ENCODE assay signal across 33 mouse cellular contexts in genomic region chr9:74923291-74923977, GRCm38 (mm10). TPM values are rescaled to one million over a fixed set of nuclear protein-coding genes. Genes with fewer than 3 reads are reported as not detected.
DNase-seq lines count a peak whose midpoint lies in the region; ATAC-seq lines count a peak whose summit lies in the region.
"Had no signal": no experiment of that assay in that cellular context is flagged by ENCODE, and none has a peak within 500 bp of the region (broad histone marks: within the 10 kb centered on the region; RNA-seq: fewer than 3 reads in every experiment).

No protein-coding gene starts in this region.

- peaks cover 12% of the 10 kb centered on the region for H3K27me3 ChIP-seq in forebrain, embryonic 10.5 days (ENCODE audit: poor library complexity, severe bottlenecking)
- H3K27me3 ChIP-seq in forebrain, embryonic 11.5 days (ENCODE audit: control insufficient read depth, insufficient read depth, low read length) = no peaks in the 10 kb centered on the region
- H3K27me3 ChIP-seq in kidney, embryonic 14.5 days (ENCODE audit: control insufficient read depth, insufficient read depth, low read length) = no peaks in the 10 kb centered on the region
- no peaks in the 10 kb centered on the region for H3K27me3 ChIP-seq in midbrain, embryonic 10.5 days (ENCODE audit: low read depth, poor library complexity, severe bottlenecking)
- no peaks in the 10 kb centered on the region for H3K27me3 ChIP-seq in midbrain, embryonic 13.5 days
- H3K27me3 ChIP-seq: forebrain, embryonic 15.5 days; heart, embryonic 12.5 days; intestine, embryonic 15.5 days; limb, embryonic 12.5 days; midbrain, embryonic 15.5 days; Patski had no signal

- H3K27ac ChIP-seq in forebrain, embryonic 10.5 days = peak overlapping the region; percentile 78
- H3K27ac ChIP-seq in forebrain, embryonic 11.5 days (ENCODE audit: low read depth, low read length) = no peak overlapping the region
- no peak overlapping the region for H3K27ac ChIP-seq in kidney, embryonic 14.5 days (ENCODE audit: low read depth, low read length)
- H3K27ac ChIP-seq in midbrain, embryonic 10.5 days (replicated peaks) = peak overlapping the region; percentile 42
- H3K27ac ChIP-seq in midbrain, embryonic 13.5 days = no peak overlapping the region
- H3K27ac ChIP-seq: forebrain, embryonic 15.5 days; hindbrain, embryonic 12.5 days; hindbrain, postnatal 0 days; intestine, embryonic 15.5 days; layer of hippocampus, adult 2 months; left cerebral cortex, adult 2 months; limb, embryonic 12.5 days; midbrain, embryonic 15.5 days had no signal

- DNase-seq in forebrain, embryonic 10.5 days (ENCODE audit: extremely low spot score, low spot score) = no peak
- no peak for DNase-seq in forebrain, embryonic 11.5 days (ENCODE audit: low spot score)
- DNase-seq in kidney, adult 11 months = peak; percentile 75
- DNase-seq in midbrain, embryonic 10.5 days (ENCODE audit: low spot score) = no peak
- DNase-seq in kidney, postnatal 14 days = peak; percentile 33
- DNase-seq in layer of hippocampus, adult 11-12 months (ENCODE audit: low spot score) = no peak
- DNase-seq: adrenal gland, postnatal 10 days; cerebellum, adult 11-12 months; cerebellum, adult 9-11 months; embryo, embryonic 11 days; gastrocnemius, postnatal 25 days; heart, adult 18-20 months; heart, postnatal 36 days; lung, postnatal 36 days; right cerebral cortex, adult 18-20 months; spleen, adult 18-20 months; thymus, adult 2 months; thymus, postnatal 36 days had no signal

- ATAC-seq in forebrain, embryonic 11.5 days (replicated peaks; ENCODE audit: low FRiP score) = no peak
- no peak for ATAC-seq in kidney, embryonic 14.5 days (ENCODE audit: low FRiP score, low TSS enrichment)
- no peak for ATAC-seq in midbrain, embryonic 13.5 days
- ATAC-seq: forebrain, embryonic 15.5 days; hindbrain, postnatal 0 days; intestine, embryonic 15.5 days; midbrain, embryonic 15.5 days; Patski had no signal

- no peaks in the 10 kb centered on the region for H3K36me3 ChIP-seq in forebrain, embryonic 10.5 days (replicated peaks)
- no peaks in the 10 kb centered on the region for H3K36me3 ChIP-seq in forebrain, embryonic 11.5 days (ENCODE audit: control insufficient read depth, insufficient read depth, low read length)
- no peaks in the 10 kb centered on the region for H3K36me3 ChIP-seq in kidney, embryonic 14.5 days (ENCODE audit: control insufficient read depth, insufficient read depth, low read length)
- no peaks in the 10 kb centered on the region for H3K36me3 ChIP-seq in midbrain, embryonic 10.5 days
- no peaks in the 10 kb centered on the region for H3K36me3 ChIP-seq in midbrain, embryonic 13.5 days
- H3K36me3 ChIP-seq: forebrain, embryonic 15.5 days; G1E; heart, embryonic 12.5 days; hindbrain, embryonic 12.5 days; intestine, embryonic 15.5 days; limb, embryonic 12.5 days; midbrain, embryonic 15.5 days had no signal

- peaks cover 48% of the 10 kb centered on the region for H3K4me1 ChIP-seq in forebrain, embryonic 10.5 days
- H3K4me1 ChIP-seq in forebrain, embryonic 11.5 days (replicated peaks; ENCODE audit: control insufficient read depth, insufficient read depth, low read length) = peaks cover 18% of the 10 kb centered on the region
- H3K4me1 ChIP-seq in kidney, embryonic 14.5 days (ENCODE audit: control insufficient read depth, insufficient read depth, low read length) = peaks cover 8% of the 10 kb centered on the region; the same call in 1 of the 2 replicates
- peaks cover 37% of the 10 kb centered on the region for H3K4me1 ChIP-seq in midbrain, embryonic 10.5 days
- peaks cover 20% of the 10 kb centered on the region for H3K4me1 ChIP-seq in midbrain, embryonic 13.5 days (replicated peaks)
- H3K4me1 ChIP-seq: intestine, embryonic 15.5 days had no signal

- WGBS in forebrain, embryonic 10.5 days = 84% methylated on average over 6 of the region's 6 CpGs
- WGBS in forebrain, embryonic 11.5 days = 83% methylated on average over 6 of the region's 6 CpGs
- 80% methylated on average over 6 of the region's 6 CpGs for WGBS in kidney, embryonic 14.5 days
- 91% methylated on average over 6 of the region's 6 CpGs for WGBS in midbrain, embryonic 10.5 days
- 91% methylated on average over 6 of the region's 6 CpGs for WGBS in midbrain, embryonic 13.5 days

- H3K9me3 ChIP-seq in forebrain, embryonic 10.5 days = no peaks in the 10 kb centered on the region
- no peaks in the 10 kb centered on the region for H3K9me3 ChIP-seq in forebrain, embryonic 11.5 days (ENCODE audit: control insufficient read depth, low read length)
- no peaks in the 10 kb centered on the region for H3K9me3 ChIP-seq in kidney, embryonic 14.5 days (ENCODE audit: control insufficient read depth, low read length)
- no peaks in the 10 kb centered on the region for H3K9me3 ChIP-seq in midbrain, embryonic 10.5 days (replicated peaks)
- no peaks in the 10 kb centered on the region for H3K9me3 ChIP-seq in midbrain, embryonic 13.5 days
- H3K9me3 ChIP-seq: forebrain, embryonic 15.5 days; G1E; heart, embryonic 12.5 days; hindbrain, embryonic 12.5 days; intestine, embryonic 15.5 days; limb, embryonic 12.5 days; midbrain, embryonic 15.5 days had no signal

- H3K9ac ChIP-seq in forebrain, embryonic 11.5 days (ENCODE audit: low read length) = no peak overlapping the region
- no peak overlapping the region for H3K9ac ChIP-seq in kidney, embryonic 14.5 days (ENCODE audit: low read depth, low read length)
- H3K9ac ChIP-seq in midbrain, embryonic 13.5 days (replicated peaks) = no peak overlapping the region
- H3K9ac ChIP-seq: forebrain, embryonic 15.5 days; heart, embryonic 12.5 days; hindbrain, embryonic 12.5 days; intestine, embryonic 15.5 days; limb, embryonic 12.5 days; midbrain, embryonic 15.5 days had no signal

- H3K4me2 ChIP-seq in forebrain, embryonic 11.5 days (ENCODE audit: low read depth, low read length, severe bottlenecking) = no peak overlapping the region
- no peak overlapping the region for H3K4me2 ChIP-seq in kidney, embryonic 14.5 days (replicated peaks; ENCODE audit: low read depth, low read length)
- no peak overlapping the region for H3K4me2 ChIP-seq in midbrain, embryonic 13.5 days (replicated peaks)
- H3K4me2 ChIP-seq: forebrain, embryonic 15.5 days; heart, embryonic 12.5 days; hindbrain, embryonic 12.5 days; intestine, embryonic 15.5 days; limb, embryonic 12.5 days; liver, embryonic 11.5 days; midbrain, embryonic 15.5 days had no signal

- no peak overlapping the region for H3K4me3 ChIP-seq in forebrain, embryonic 10.5 days
- H3K4me3 ChIP-seq in forebrain, embryonic 11.5 days (ENCODE audit: low read depth, low read length) = no peak overlapping the region
- no peak overlapping the region for H3K4me3 ChIP-seq in kidney, embryonic 14.5 days (ENCODE audit: low read length)
- H3K4me3 ChIP-seq in midbrain, embryonic 10.5 days = no peak overlapping the region
- no peak overlapping the region for H3K4me3 ChIP-seq in midbrain, embryonic 13.5 days (replicated peaks)
- H3K4me3 ChIP-seq: erythroblast, embryonic 14.5 days; forebrain, embryonic 15.5 days; heart, embryonic 12.5 days; hindbrain, embryonic 12.5 days; intestine, embryonic 15.5 days; layer of hippocampus, adult 2 months; left cerebral cortex, adult 2 months; limb, embryonic 12.5 days; midbrain, embryonic 15.5 days had no signal

RNA-seq across cellular contexts. Expression of gene Fam214a, which starts 29.2 kb away (rescaled TPM):
- 8.0 and 10.3 TPM in 2 replicates for polyA plus RNA-seq in forebrain, embryonic 10.5 days (2016; fragmentation: Nextera tagmentation; extraction: Ambion mirVana)
- 18.3 and 20.4 TPM in 2 replicates for polyA plus RNA-seq in forebrain, embryonic 11.5 days (2014; fragmentation: Nextera tagmentation; extraction: Ambion mirVana)
- 6.0 and 10.4 TPM in 2 replicates for polyA plus RNA-seq in kidney, embryonic 14.5 days (2014; fragmentation: Nextera tagmentation; extraction: Ambion mirVana)
- polyA plus RNA-seq in midbrain, embryonic 10.5 days (2016; fragmentation: Nextera tagmentation; extraction: Ambion mirVana) = 7.7 and 13.2 TPM in 2 replicates
- 31.3 TPM in 2 replicates for polyA plus RNA-seq in midbrain, embryonic 13.5 days (2015; fragmentation: Nextera tagmentation; extraction: Ambion mirVana)
- polyA plus RNA-seq: erythroblast, embryonic 14.5 days had no signal

Comparison
In these comparisons a context has a peak if more than half of its experiments do, and no peak if none do; other contexts are left out.
1. H3K27ac ChIP-seq: peak in forebrain, embryonic 10.5 days (single experiment) and midbrain, embryonic 10.5 days (single experiment); none in forebrain, embryonic 11.5 days (single experiment), kidney, embryonic 14.5 days (single experiment) and midbrain, embryonic 13.5 days (single experiment).
2. DNase-seq: peak in kidney, adult 11 months (single experiment) and kidney, postnatal 14 days (single experiment); none in forebrain, embryonic 10.5 days (single experiment), forebrain, embryonic 11.5 days (single experiment), midbrain, embryonic 10.5 days (single experiment) and layer of hippocampus, adult 11-12 months (single experiment).